Mouse (Mus musculus): ENCODE measurements around the gene Prkaa2.
"Not testable (repeated sequence)": the region's sequence is repeated elsewhere in the genome, so short reads cannot be mapped to it uniquely, and the experiment has no call there.

Prkaa2 gene

GRCm38 (mm10) chr4:105027278-105027677, 82.4 kb downstream of the Prkaa2 start:
- no peak for DNase-seq (ENCODE audit: extremely low spot score, low read depth, low spot score)

GRCm38 (mm10) chr4:105016006-105016613, 93.6 kb downstream of the Prkaa2 start:
- no peak for DNase-seq (ENCODE audit: extremely low spot score, low read depth, low spot score)

GRCm38 (mm10) chr4:105015496-105015895, 94.2 kb downstream of the Prkaa2 start:
- DNase-seq (ENCODE audit: extremely low spot score, low read depth, low spot score), result no peak

- DNase-seq (ENCODE audit: extremely low spot score, low read depth, low spot score), result no peak
These were observed 96.0 kb downstream of the Prkaa2 start for GRCm38 (mm10) chr4:105013718-105014117.

GRCm38 (mm10) chr4:105007360-105008018, 102.2 kb downstream of the Prkaa2 start:
- DNase-seq (ENCODE audit: extremely low spot score, low read depth, low spot score), result no peak

GRCm38 (mm10) chr4:105004649-105005048, 105.0 kb downstream of the Prkaa2 start:
- DNase-seq (ENCODE audit: extremely low spot score, low read depth, low spot score), result not testable (repeated sequence)

GRCm38 (mm10) chr4:105004135-105004534, 105.6 kb downstream of the Prkaa2 start:
- DNase-seq (ENCODE audit: extremely low spot score, low read depth, low spot score), result no peak

- no peak for DNase-seq (ENCODE audit: extremely low spot score, low read depth, low spot score)
These were observed 108.0 kb downstream of the Prkaa2 start for GRCm38 (mm10) chr4:105001736-105002135.

GRCm38 (mm10) chr4:104999702-105000101, 110.0 kb downstream of the Prkaa2 start:
- no peak for DNase-seq (ENCODE audit: extremely low spot score, low read depth, low spot score)

GRCm38 (mm10) chr4:104993140-104993874, 116.4 kb downstream of the Prkaa2 start:
- no peak for DNase-seq (ENCODE audit: extremely low spot score, low read depth, low spot score)

GRCm38 (mm10) chr4:104992271-104992670, 117.4 kb downstream of the Prkaa2 start:
- DNase-seq (ENCODE audit: extremely low spot score, low read depth, low spot score), result no peak

GRCm38 (mm10) chr4:104990686-104991085, 119.0 kb downstream of the Prkaa2 start:
- no peak for DNase-seq (ENCODE audit: extremely low spot score, low read depth, low spot score)

- DNase-seq (ENCODE audit: extremely low spot score, low read depth, low spot score), result no peak
These were observed 119.7 kb downstream of the Prkaa2 start for GRCm38 (mm10) chr4:104990016-104990415.

- DNase-seq (ENCODE audit: extremely low spot score, low read depth, low spot score), result no peak
These were observed 121.0 kb downstream of the Prkaa2 start for GRCm38 (mm10) chr4:104988709-104989108.

- no peak for DNase-seq (ENCODE audit: extremely low spot score, low read depth, low spot score)
These were observed 121.6 kb downstream of the Prkaa2 start for GRCm38 (mm10) chr4:104988102-104988501.

GRCm38 (mm10) chr4:104987631-104988030, 122.1 kb downstream of the Prkaa2 start:
- DNase-seq (ENCODE audit: extremely low spot score, low read depth, low spot score), result no peak

GRCm38 (mm10) chr4:104985960-104986632, 123.6 kb downstream of the Prkaa2 start:
- no peak for DNase-seq (ENCODE audit: extremely low spot score, low read depth, low spot score)

Data from hindlimb bud, embryonic 11.5 days (tissue).